Mouse (Mus musculus): ENCODE measurements around the gene Olfr961.

GRCm38 (mm10) chr9:39603999-39604453, 40.9 kb upstream of the Olfr961 start, which contains the start of gene AW551984:
- TF ChIP-seq EP300 (IDR thresholded peaks at IDR 0.05; ENCODE audit: insufficient read depth, low read depth, low read length) (no peak), CTCF (IDR thresholded peaks at IDR 0.05; ENCODE audit: low read depth, low read length) (no peak), POLR2A (IDR thresholded peaks at IDR 0.05; ENCODE audit: insufficient read depth, low read length) (no peak)

Data from ES-Bruce4 (cell line).